Mouse (Mus musculus) neural tube, embryonic 15.5 days (tissue): ENCODE measurements around the gene Cacna1g. TPM values are rescaled to one million over a fixed set of nuclear protein-coding genes. Genes with fewer than 3 reads are reported as not detected.

Experiments used
- polyA plus RNA-seq: library from polyadenylated mRNA; unstranded; fragments of >200 nt; fragmentation: Nextera tagmentation; extraction: Ambion mirVana; gene quantifications from 2 replicates; pipeline ENCODE4 v1.2.1, GENCODE M21; 2015

Gene Cacna1g
- polyA plus RNA-seq, 1 experiment from 2014 or later: 14.7 TPM

Other genes starting within 250 kb of the Cacna1g start
- gene Wfikkn2, start 228.2 kb downstream of the Cacna1g start, polyA plus RNA-seq: 3.2 and 5.5 TPM in 2 replicates
- not detected in 2 replicates for gene Gm21885, start 192.3 kb downstream of the Cacna1g start, polyA plus RNA-seq
- gene Luc7l3, start 152.2 kb downstream of the Cacna1g start, polyA plus RNA-seq: 124 and 133 TPM in 2 replicates
- gene Ankrd40, start 146.2 kb downstream of the Cacna1g start, polyA plus RNA-seq: 12.5 and 17.7 TPM in 2 replicates
- gene Abcc3, start 81.2 kb downstream of the Cacna1g start, polyA plus RNA-seq: 1.1 and 1.7 TPM in 2 replicates
- 0.28 and 0.42 TPM in 2 replicates for gene Spata20, start 12.0 kb upstream of the Cacna1g start, polyA plus RNA-seq
- 1.1 and 1.5 TPM in 2 replicates for gene Epn3, start 25.8 kb upstream of the Cacna1g start, polyA plus RNA-seq
- 2.0 and 2.8 TPM in 2 replicates for gene Mycbpap, start 47.5 kb upstream of the Cacna1g start, polyA plus RNA-seq
- 9.4 and 10.4 TPM in 2 replicates for gene Rsad1, start 75.1 kb upstream of the Cacna1g start, polyA plus RNA-seq
- gene Chad, start 90.8 kb upstream of the Cacna1g start, polyA plus RNA-seq: 1.2 and 1.8 TPM in 2 replicates
- gene Acsf2, start 127.7 kb upstream of the Cacna1g start, polyA plus RNA-seq: 1.1 and 3.2 TPM in 2 replicates
- 148 and 163 TPM in 2 replicates for gene Lrrc59, start 155.6 kb upstream of the Cacna1g start, polyA plus RNA-seq
- gene Mrpl27, start 179.6 kb upstream of the Cacna1g start, polyA plus RNA-seq: 146 and 154 TPM in 2 replicates
- gene Eme1, start 179.8 kb upstream of the Cacna1g start, polyA plus RNA-seq: 2.3 and 5.3 TPM in 2 replicates
- gene Xylt2, start 203.3 kb upstream of the Cacna1g start, polyA plus RNA-seq: 15.4 and 16.8 TPM in 2 replicates
- 0.24 TPM in 1 of 2 replicates, not detected in the other for gene Gm11541, start 230.3 kb upstream of the Cacna1g start, polyA plus RNA-seq